Mouse (Mus musculus) ES-E14 (cell line): ENCODE results near the gene Dmtf1.

Source experiments
- CHD2 ChIP-seq: IDR thresholded peaks from 2 replicates; pipeline ENCODE4 v1.6.1; 2014; ENCODE audit warnings: mild to moderate bottlenecking, low read depth, low read length, inconsistent platforms
- HCFC1 ChIP-seq: IDR thresholded peaks from 2 replicates; pipeline ENCODE4 v1.6.1; 2012; ENCODE audit warnings: low read length, inconsistent platforms, borderline replicate concordance; ENCODE audit not compliant: insufficient read depth
- MAFK ChIP-seq: IDR thresholded peaks from 2 replicates; pipeline ENCODE4 v1.6.1; 2014; ENCODE audit warnings: mild to moderate bottlenecking, low read depth, low read length, inconsistent platforms; ENCODE audit not compliant: insufficient read depth
- ZC3H11A ChIP-seq: IDR thresholded peaks from 2 replicates; pipeline ENCODE4 v1.6.1; 2012; ENCODE audit warnings: low read depth, mild to moderate bottlenecking, inconsistent platforms, low read length, borderline replicate concordance
- ZNF384 ChIP-seq: IDR thresholded peaks from 2 replicates; pipeline ENCODE4 v1.6.1; 2012; ENCODE audit warnings: low read depth, low read length, inconsistent platforms

GRCm38 (mm10) chr5:9103958-9104357 lies 57.6 kb downstream of the Dmtf1 start:
- TF ChIP-seq MAFK (no peak), HCFC1 (no peak), ZC3H11A (no peak), ZNF384 (no peak), CHD2 (no peak)
